Mouse (Mus musculus) heart, embryonic 15.5 days (tissue): Measurements from ENCODE around the gene Mlst8. TPM values are rescaled to one million over a fixed set of nuclear protein-coding genes. Genes with fewer than 3 reads are reported as not detected.

ENCODE experiments used
- ATAC-seq: fragments of 200-750 bp; cut with Nextera tagmentation; replicated peaks from 2 replicates; pipeline ENCODE4 v1.8.0; 2017; ENCODE audit warnings: low read depth, moderate TSS enrichment; ENCODE audit not compliant: insufficient number of reproducible peaks, insufficient read depth, low FRiP score
- H3K27ac ChIP-seq: fragments of 300-500 bp; sonication (generic); 2 replicates; pipeline ENCODE4 v1.5.1; 2015; ENCODE audit warnings: mild to moderate bottlenecking, inconsistent platforms
- H3K27me3 ChIP-seq: fragments of 300-500 bp; sonication (generic); 2 replicates; pipeline ENCODE4 v1.6.1; 2015; ENCODE audit warnings: inconsistent platforms
- H3K36me3 ChIP-seq: fragments of 300-500 bp; sonication (generic); 2 replicates; pipeline ENCODE4 v1.6.1; 2015; ENCODE audit warnings: mild to moderate bottlenecking, inconsistent platforms
- H3K4me1 ChIP-seq: fragments of 300-500 bp; sonication (generic); replicated peaks from 2 replicates; pipeline ENCODE4 v1.6.1; 2015; ENCODE audit warnings: inconsistent platforms
- H3K4me2 ChIP-seq: fragments of 300-500 bp; sonication (generic); 2 replicates; pipeline ENCODE4 v1.6.1; 2015; ENCODE audit warnings: inconsistent platforms, mild to moderate bottlenecking, moderate library complexity
- H3K4me3 ChIP-seq: fragments of 300-500 bp; sonication (generic); 2 replicates; pipeline ENCODE4 v1.5.1; 2015; ENCODE audit warnings: mild to moderate bottlenecking, inconsistent platforms
- H3K9ac ChIP-seq: fragments of 300-500 bp; sonication (generic); 2 replicates; pipeline ENCODE4 v1.6.1; 2015; ENCODE audit warnings: mild to moderate bottlenecking, inconsistent platforms
- H3K9me3 ChIP-seq: fragments of 300-500 bp; sonication (generic); replicated peaks from 2 replicates; pipeline ENCODE4 v1.6.1; 2016; ENCODE audit warnings: inconsistent platforms
- WGBS: fragments of 180-500 bp; shearing (Covaris S2); methylation state at CpG from one replicate; pipeline ENCODE4 v1.1.7; 2015; ENCODE audit warnings: mixed read lengths; 5-methylcytosine and 5-hydroxymethylcytosine counted together
- polyA plus RNA-seq: library from polyadenylated mRNA; unstranded; fragments of >200 nt; fragmentation: Nextera tagmentation; extraction: Ambion mirVana; gene quantifications from 2 replicates; pipeline ENCODE4 v1.2.1, GENCODE M21; 2015

The Mlst8 gene
- polyA plus RNA-seq, 1 experiment from 2014 or later: 15.2 TPM

DNA sequence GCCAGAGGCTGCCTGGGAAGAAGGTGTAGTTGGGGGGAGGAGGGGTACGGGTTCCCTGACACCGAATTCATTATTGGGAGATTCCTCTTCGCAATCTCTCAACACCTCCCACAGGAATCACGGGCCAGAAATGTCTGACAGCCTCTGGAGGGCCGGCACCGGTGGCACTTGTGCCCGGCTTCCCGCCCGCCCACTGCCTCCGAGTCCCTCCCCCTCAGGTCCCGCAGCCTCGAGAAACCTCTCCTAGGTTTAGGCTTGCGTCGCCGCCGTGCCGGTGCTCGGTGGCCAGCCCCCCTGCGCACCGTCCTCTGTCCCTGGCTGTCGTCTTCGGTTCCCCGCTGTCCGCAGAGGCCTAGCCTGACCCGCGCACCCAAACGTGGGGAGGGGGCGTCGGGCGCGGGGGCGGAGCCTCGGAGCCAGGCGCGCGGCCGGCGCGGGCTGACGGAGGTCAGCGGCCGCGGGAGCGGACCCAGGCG, 9.3 kb upstream of the Mlst8 start, which contains the start of gene Caskin1:
Gene Caskin1 (plus strand): TSS at position 416 of the 476 bp plus-strand sequence.
- H3K4me2 ChIP-seq: peak within 1 kb of the TSS; percentile 98
- peaks cover 69% of the 10 kb centered on the region for H3K27me3 ChIP-seq
- peak within 1 kb of the TSS; percentile 72 for H3K4me3 ChIP-seq
- H3K4me1 ChIP-seq: peaks cover 21% of the 10 kb centered on the region
- H3K36me3 ChIP-seq: no peaks in the 10 kb centered on the region
- ATAC-seq: peak; percentile 48
- peak within 1 kb of the TSS; percentile 68 for H3K9ac ChIP-seq
- no peak within 1 kb of the TSS for H3K27ac ChIP-seq
- WGBS: under 1% methylated on average over 38 of the region's 45 CpGs
- no peaks in the 10 kb centered on the region for H3K9me3 ChIP-seq

DNA sequence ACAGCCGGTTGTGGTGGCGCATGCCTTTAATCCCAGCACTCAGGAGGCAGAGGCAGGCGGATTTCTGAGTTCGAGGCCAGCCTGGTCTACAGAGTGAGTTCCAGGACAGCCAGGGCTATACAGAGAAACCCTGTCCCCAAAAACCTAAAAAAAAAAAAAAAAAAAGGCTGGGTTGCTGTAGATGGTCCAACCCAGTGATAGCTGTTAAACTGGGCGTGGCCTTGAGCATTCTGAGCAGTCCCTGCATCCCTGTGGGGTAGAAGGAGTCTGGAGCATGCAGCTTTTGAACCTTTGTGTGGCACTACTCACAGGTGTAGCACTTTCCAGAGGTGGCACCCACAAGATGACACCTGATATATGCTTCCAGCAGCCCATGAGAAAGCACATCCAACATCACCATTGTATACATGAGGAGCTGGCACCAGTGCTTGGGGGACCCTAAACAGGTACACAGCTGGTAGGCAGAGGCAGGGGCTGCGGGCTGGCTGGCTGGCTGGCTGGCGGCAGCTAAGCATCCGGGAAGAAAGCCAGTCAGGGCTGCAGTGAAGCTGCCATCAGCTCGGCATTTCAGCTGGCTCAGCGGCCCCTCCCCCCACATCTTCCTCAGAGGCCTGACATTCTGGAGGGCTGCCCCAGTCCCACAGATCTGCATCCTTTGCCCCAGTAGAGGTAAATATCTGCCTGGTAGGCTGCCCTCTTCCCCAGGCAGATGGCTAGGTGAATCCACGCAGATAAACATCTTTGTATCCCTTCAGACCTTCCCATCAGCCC, 6.4 kb upstream of the Mlst8 start:
- Histone ChIP-seq H3K4me3 (no peak overlapping the region), H3K4me1 (peaks cover 21% of the 10 kb centered on the region), H3K9ac (no peak overlapping the region), H3K27ac (no peak overlapping the region), H3K4me2 (no peak overlapping the region), H3K27me3 (peaks cover 47% of the 10 kb centered on the region), H3K36me3 (no peaks in the 10 kb centered on the region), H3K9me3 (no peaks in the 10 kb centered on the region)
- no peak for ATAC-seq
- 41% methylated on average over 11 of the region's 11 CpGs for WGBS

DNA sequence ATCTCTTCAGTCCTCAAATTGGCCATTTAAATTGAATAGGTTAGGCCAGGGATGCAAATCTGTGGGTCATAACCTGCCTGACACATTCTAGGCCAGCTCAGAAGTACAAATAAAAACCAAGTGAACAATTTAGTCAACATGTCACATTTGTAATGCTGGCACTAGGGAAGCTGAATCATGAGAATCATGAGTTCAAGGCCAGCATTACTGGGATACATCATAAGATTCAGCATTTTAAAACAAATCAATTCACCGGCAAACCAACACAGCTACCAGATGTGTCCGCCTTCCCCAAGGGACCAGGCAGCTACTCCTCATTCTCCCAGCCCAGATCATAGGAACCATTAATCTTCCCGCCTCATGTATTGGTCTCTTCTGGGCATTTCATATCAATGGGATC, 4.6 kb upstream of the Mlst8 start:
- no peak for ATAC-seq
- H3K27me3 ChIP-seq: peaks cover 30% of the 10 kb centered on the region
- no peak overlapping the region for H3K27ac ChIP-seq
- no peak overlapping the region for H3K9ac ChIP-seq
- H3K36me3 ChIP-seq: no peaks in the 10 kb centered on the region
- no peak overlapping the region for H3K4me3 ChIP-seq
- H3K4me1 ChIP-seq: peaks cover 17% of the 10 kb centered on the region
- 87% methylated on average over 3 of the region's 3 CpGs for WGBS
- H3K4me2 ChIP-seq: no peak overlapping the region
- no peaks in the 10 kb centered on the region for H3K9me3 ChIP-seq

DNA sequence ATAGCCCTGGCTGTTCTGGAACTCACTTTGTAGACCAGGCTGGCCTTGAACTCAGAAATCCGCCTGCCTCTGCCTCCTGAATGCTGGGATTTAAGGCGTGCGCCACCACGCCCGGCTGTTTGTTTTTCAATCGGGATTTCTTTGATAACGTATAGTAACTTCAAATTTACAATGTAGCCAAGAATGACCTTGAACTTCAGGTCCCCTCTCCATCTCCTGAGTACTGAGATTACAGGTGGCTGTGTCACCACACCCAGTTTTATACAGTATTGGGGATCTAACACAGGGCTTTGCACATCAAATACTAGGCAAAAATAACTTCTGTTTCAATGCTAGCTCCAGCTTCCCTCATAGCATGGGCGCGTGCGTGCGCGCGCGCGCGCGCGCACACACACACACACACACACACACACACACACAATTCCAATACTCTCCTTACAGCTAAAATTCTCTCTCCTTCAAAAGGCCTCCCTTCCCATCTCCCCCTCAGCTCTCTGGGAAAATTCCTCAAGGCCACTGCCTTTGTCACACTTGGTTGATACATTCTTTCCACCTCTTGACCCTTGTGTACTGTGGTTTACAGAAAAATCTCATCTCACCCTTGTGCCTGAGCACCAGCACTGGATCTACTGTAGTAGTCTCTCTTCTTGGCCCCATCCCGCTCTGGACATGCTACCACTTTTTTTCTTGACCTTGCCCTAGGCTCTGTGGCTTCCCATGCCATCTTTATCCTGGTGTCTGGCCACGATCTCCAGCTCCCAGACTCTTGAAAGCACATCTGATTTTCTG, 2.3 kb upstream of the Mlst8 start:
- peaks cover 21% of the 10 kb centered on the region for H3K4me1 ChIP-seq
- H3K27me3 ChIP-seq: 0 out of 2 replicates have a peak, but pooled peaks cover 9% of the 10 kb centered on the region
- no peak for ATAC-seq
- no peak overlapping the region for H3K27ac ChIP-seq
- H3K4me3 ChIP-seq: no peak overlapping the region
- 91% methylated on average over 20 of the region's 20 CpGs for WGBS
- no peak overlapping the region for H3K4me2 ChIP-seq
- peaks cover 12% of the 10 kb centered on the region for H3K36me3 ChIP-seq
- H3K9ac ChIP-seq: no peak overlapping the region
- no peaks in the 10 kb centered on the region for H3K9me3 ChIP-seq

DNA sequence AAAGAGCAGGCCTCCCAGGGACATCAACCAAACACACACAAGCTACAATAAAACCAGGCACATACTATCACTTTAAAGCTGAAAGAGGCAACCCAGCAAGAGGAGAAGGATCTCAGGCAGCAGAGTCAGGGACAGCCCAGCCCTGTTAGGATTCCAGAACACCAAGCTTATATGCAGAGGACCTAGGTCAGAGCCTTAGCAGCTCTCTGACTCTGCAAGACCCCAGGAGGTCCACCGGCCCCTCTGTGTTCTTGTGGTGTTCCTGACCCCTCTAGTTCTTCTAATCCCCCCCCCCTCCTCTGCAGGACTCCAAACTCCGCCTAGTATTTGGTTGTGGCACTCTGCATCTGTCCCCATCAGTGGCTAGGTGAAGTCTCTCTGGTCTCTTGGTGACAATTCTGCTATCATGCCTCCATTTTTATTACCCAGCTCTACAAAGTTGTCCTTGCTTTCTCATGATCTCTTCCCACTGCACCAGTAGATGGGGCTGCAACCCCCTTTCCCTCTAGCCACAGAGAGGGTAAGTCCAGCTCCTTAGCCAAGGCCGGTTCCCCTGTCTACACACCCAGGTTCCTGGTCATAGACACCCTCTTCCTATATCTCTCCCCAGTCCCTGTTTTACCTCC, 1.4 kb upstream of the Mlst8 start:
- no peak overlapping the region for H3K4me3 ChIP-seq
- H3K4me2 ChIP-seq: 0 out of 2 replicates have a peak overlapping the region, but pooled peaks have one; percentile 4
- no peak for ATAC-seq
- peaks cover 16% of the 10 kb centered on the region for H3K4me1 ChIP-seq
- no peaks in the 10 kb centered on the region for H3K9me3 ChIP-seq
- H3K27me3 ChIP-seq: 0 out of 2 replicates have a peak, but pooled peaks cover 2% of the 10 kb centered on the region
- WGBS: 49% methylated on average over 3 of the region's 3 CpGs
- H3K36me3 ChIP-seq: peaks cover 21% of the 10 kb centered on the region
- no peak overlapping the region for H3K27ac ChIP-seq
- no peak overlapping the region for H3K9ac ChIP-seq

DNA sequence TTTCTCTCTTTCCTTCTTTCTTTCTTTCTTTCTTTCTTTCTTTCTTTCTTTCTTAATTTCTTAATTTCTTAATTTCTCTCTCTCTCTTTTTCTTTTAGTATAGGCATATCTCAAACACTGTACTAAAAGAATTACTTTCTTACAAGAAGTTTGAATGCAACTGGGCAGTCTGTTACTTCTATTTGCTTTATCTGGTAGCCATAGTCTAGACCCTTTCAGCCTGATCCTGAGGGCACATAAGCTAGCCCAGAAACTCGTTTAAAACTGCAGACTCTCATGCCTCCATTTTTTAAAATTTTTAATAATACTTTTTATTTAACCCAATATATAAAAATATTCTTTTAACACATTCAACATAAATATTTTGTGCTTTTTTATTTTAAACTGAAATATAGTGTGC, 553 bp upstream of the Mlst8 start:
- no peak overlapping the region for H3K9ac ChIP-seq
- H3K36me3 ChIP-seq: peaks cover 29% of the 10 kb centered on the region
- WGBS: 21% methylated on average over 1 of the region's 1 CpGs
- peaks cover 14% of the 10 kb centered on the region for H3K4me1 ChIP-seq
- no peaks in the 10 kb centered on the region for H3K27me3 ChIP-seq
- H3K4me2 ChIP-seq: peak overlapping the region; percentile 60
- peak overlapping the region; percentile 81 for H3K4me3 ChIP-seq
- H3K27ac ChIP-seq: no peak overlapping the region
- ATAC-seq: no peak
- H3K9me3 ChIP-seq: no peaks in the 10 kb centered on the region

DNA sequence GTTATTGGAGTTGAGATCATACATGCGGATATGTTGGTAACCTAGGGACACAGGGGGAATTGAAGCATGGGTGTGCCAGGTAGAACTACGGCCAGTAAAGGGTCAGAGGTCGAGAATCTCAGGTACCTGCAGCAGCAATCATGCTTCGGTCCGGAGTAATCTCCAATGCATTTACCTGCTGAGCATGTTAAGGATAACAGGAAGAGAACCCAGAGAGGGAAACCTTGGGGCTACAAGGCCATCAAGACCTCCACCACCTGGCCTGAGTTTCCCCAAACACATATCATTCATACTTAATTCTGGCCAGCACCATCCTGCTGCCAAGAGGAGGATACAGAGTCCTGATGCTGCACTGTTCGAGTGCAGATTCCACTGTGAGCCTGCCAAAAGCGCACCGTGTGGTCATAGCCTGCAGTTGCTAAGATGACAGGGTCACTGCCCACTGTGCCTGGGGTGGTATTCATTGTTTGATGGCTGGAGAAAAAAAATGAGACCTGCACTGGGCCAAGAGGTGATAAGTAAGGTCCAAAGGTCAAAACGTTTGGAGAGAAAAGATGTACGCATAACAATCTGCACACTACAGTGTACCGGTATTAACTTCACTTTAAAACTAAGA, 785 bp downstream of the Mlst8 start:
- no peak for ATAC-seq
- H3K27ac ChIP-seq: no peak overlapping the region
- H3K36me3 ChIP-seq: peaks cover 29% of the 10 kb centered on the region
- peak overlapping the region; percentile 60 for H3K4me2 ChIP-seq
- WGBS: 49% methylated on average over 11 of the region's 11 CpGs
- H3K4me1 ChIP-seq: peaks cover 23% of the 10 kb centered on the region
- H3K9me3 ChIP-seq: no peaks in the 10 kb centered on the region
- H3K4me3 ChIP-seq: peak overlapping the region; percentile 81
- H3K27me3 ChIP-seq: no peaks in the 10 kb centered on the region
- H3K9ac ChIP-seq: peak overlapping the region; percentile 55

DNA sequence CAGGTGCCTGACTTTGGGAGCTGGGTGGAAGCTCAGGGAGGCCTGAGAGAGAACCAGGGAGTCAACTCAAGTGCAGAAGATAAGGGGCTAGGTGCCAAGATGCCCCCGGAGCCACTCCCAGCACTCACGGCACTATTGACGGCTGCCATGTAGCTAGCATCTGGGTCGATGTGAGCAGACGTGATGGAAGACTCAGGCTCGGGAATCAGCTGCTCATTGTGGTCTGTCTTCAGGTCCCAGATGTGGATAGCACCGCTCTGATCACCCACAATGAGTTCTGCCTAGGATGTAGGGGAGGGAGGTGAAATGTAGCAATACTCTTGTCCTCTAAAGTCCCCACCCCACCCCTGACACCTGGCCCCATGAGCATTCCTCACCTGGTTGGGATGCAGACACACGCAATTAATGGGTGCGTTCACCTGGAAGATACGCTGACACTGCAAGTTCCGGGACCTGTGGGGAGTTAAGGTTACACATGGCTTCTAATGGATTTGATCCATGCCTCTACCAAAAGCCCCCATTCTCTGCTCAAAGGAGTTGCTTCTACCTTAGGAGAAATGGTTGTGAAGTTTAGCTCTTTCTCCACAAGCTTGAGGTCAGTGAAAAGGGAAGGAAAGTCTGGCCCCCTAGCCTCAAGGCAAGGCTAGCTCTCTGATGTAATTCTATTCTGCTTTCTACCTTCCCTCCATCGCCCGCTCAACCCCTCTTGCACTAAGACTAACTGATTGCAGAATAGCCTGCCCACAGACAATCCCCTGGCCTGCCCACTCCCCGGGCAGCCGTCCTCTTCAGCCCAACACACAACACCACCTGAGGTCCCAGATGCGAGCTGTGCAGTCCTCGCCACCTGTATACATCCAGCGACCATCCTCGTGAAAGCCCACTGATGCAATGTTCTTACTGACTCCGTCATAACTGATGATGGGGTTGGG, 1.6 kb downstream of the Mlst8 start:
- 92% methylated on average over 20 of the region's 20 CpGs for WGBS
- H3K27ac ChIP-seq: no peak overlapping the region
- H3K9ac ChIP-seq: no peak overlapping the region; the same call in 1 of the 2 replicates
- H3K4me2 ChIP-seq: no peak overlapping the region
- no peaks in the 10 kb centered on the region for H3K9me3 ChIP-seq
- no peak for ATAC-seq
- no peaks in the 10 kb centered on the region for H3K27me3 ChIP-seq
- H3K36me3 ChIP-seq: peaks cover 29% of the 10 kb centered on the region
- no peak overlapping the region; the same call in 1 of the 2 replicates for H3K4me3 ChIP-seq
- H3K4me1 ChIP-seq: peaks cover 30% of the 10 kb centered on the region

DNA sequence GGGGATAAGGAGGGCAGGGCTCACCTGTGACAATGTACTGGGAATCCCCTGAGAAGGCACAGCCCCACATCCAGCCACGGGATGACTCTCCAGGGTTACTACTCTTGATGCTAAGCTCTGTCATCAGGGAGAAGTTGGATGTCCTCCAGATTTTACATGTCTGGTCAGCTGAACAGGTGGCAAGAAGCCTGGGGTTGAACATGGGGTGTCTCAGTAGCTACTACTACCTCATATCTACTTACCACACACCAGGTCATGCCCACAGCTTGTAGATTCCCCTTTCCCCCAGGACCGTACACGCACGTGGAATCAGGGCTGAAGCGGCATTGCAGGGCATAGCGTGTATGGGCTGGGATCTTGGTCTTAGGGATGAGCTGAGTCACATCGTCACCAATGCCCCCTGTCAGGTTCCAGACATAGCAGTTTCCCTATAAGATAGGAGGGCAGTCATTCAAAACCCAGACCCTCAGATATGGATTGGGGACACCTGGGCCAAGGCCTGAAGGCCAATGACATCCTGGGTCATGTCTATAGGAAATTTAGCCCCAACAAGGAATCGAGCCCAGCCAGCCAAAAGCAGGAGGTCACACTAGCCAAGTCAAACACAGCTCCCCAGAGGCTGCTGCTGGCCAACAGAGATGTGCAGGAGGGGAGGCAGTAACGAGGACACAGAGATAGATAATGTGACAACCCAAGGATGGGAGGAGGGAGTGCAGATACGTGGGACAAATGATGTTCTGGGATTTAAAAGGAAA, 2.7 kb downstream of the Mlst8 start:
- Histone ChIP-seq H3K4me1 (peaks cover 42% of the 10 kb centered on the region), H3K9ac (no peak overlapping the region), H3K4me3 (no peak overlapping the region), H3K27ac (no peak overlapping the region), H3K27me3 (no peaks in the 10 kb centered on the region), H3K4me2 (no peak overlapping the region), H3K36me3 (peaks cover 29% of the 10 kb centered on the region), H3K9me3 (no peaks in the 10 kb centered on the region)
- no peak for ATAC-seq
- WGBS: 89% methylated on average over 10 of the region's 10 CpGs

DNA sequence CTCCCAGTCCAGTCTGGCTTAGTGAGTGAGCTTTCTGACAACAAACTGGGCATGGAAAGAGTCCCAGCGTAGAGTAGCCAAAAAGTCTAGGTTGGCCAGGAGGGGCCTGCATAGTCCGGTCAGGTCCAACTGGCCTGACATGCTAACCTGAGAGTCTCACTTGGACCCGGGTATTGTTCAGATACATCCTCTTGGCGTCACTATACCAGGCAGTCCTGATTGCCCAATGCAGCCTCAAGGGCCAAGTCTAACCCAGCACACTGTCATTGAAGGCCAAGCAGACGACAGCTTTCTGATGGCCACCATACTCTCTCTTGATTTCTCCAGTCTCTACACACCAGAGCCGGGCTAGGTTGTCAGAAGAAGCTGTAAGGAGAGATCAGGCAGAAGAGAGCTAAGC, 3.3 kb downstream of the Mlst8 start:
- H3K36me3 ChIP-seq: peaks cover 29% of the 10 kb centered on the region
- H3K4me2 ChIP-seq: no peak overlapping the region
- 86% methylated on average over 6 of the region's 6 CpGs for WGBS
- peaks cover 45% of the 10 kb centered on the region for H3K4me1 ChIP-seq
- no peak overlapping the region for H3K4me3 ChIP-seq
- no peak for ATAC-seq
- H3K27ac ChIP-seq: no peak overlapping the region
- no peaks in the 10 kb centered on the region for H3K27me3 ChIP-seq
- no peak overlapping the region for H3K9ac ChIP-seq
- H3K9me3 ChIP-seq: no peaks in the 10 kb centered on the region
